Mouse (Mus musculus): ENCODE measurements at regions not wholly inside any gene's neighbourhood (a gene's known extent, or its start where the extent isn't known, plus 50 kb on each side); places are given as distances from the start of the nearest gene placed in this dataset.
"Not testable (repeated sequence)": the region's sequence is repeated elsewhere in the genome, so short reads cannot be mapped to it uniquely, and the experiment has no call there.

- H3K4me1 ChIP-seq (ENCODE audit: control insufficient read depth, insufficient read depth, low read length), result no peaks in the 10 kb centered on the region
- no peak overlapping the region for H3K27ac ChIP-seq (ENCODE audit: insufficient read depth, low read length)
- H3K27me3 ChIP-seq (ENCODE audit: control insufficient read depth, insufficient read depth, low read length, poor library complexity, severe bottlenecking), result no peaks in the 10 kb centered on the region
- H3K36me3 ChIP-seq (ENCODE audit: control insufficient read depth, insufficient read depth, low read length, poor library complexity, severe bottlenecking), result no peaks in the 10 kb centered on the region
- TF ChIP-seq POLR2A (IDR thresholded peaks at IDR 0.05; ENCODE audit: insufficient read depth, low read length) (no peak), CTCF (IDR thresholded peaks at IDR 0.05; ENCODE audit: low read depth, low read length) (no peak), EP300 (IDR thresholded peaks at IDR 0.05; ENCODE audit: insufficient read depth, low read depth, low read length) (no peak)
- H3K4me3 ChIP-seq (ENCODE audit: low read depth, low read length), result no peak overlapping the region
- no peaks in the 10 kb centered on the region; the same call in 1 of the 2 replicates for H3K9me3 ChIP-seq (replicated peaks; ENCODE audit: control insufficient read depth, insufficient read depth, low read length, poor library complexity, severe bottlenecking)
- H3K9ac ChIP-seq (ENCODE audit: low read depth, poor library complexity, severe bottlenecking), result no peak overlapping the region
Measured at GRCm38 (mm10) chr1:146420174-146420573, 74.4 kb upstream of the Brinp3 start.

- H3K27ac ChIP-seq (ENCODE audit: insufficient read depth, low read length), result not testable (repeated sequence)
Measured at GRCm38 (mm10) chr1:146426848-146427247, 67.7 kb upstream of the Brinp3 start.

DNA sequence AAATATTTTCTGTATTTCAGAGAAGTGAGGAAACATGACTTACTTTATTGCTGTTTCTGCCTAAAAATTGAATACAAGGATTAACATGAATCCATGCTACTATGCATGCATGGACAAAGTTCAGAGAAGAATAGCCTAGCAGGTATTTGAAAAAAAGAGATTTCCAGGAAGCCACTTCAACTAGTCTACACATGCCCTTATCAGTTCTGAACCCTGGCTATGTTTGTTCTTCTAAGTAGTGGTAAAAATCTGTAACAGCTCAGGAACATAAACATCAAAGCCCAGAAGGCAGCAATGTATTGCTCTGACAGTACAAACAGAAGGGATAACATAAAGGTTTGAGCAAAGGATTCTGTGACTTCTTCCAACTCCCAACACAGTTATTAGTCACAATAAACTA, 52.0 kb upstream of the Brinp3 start:
- Histone ChIP-seq H3K9ac (ENCODE audit: low read depth, poor library complexity, severe bottlenecking) (no peak overlapping the region), H3K4me3 (ENCODE audit: low read depth, low read length) (no peak overlapping the region), H3K4me1 (ENCODE audit: control insufficient read depth, insufficient read depth, low read length) (no peaks in the 10 kb centered on the region), H3K27ac (ENCODE audit: insufficient read depth, low read length) (no peak overlapping the region), H3K9me3 (replicated peaks; ENCODE audit: control insufficient read depth, insufficient read depth, low read length, poor library complexity, severe bottlenecking) (no peaks in the 10 kb centered on the region), H3K27me3 (ENCODE audit: control insufficient read depth, insufficient read depth, low read length, poor library complexity, severe bottlenecking) (no peaks in the 10 kb centered on the region), H3K36me3 (ENCODE audit: control insufficient read depth, insufficient read depth, low read length, poor library complexity, severe bottlenecking) (no peaks in the 10 kb centered on the region)
- TF ChIP-seq EP300 (IDR thresholded peaks at IDR 0.05; ENCODE audit: insufficient read depth, low read depth, low read length) (no peak), POLR2A (IDR thresholded peaks at IDR 0.05; ENCODE audit: insufficient read depth, low read length) (no peak), CTCF (IDR thresholded peaks at IDR 0.05; ENCODE audit: low read depth, low read length) (no peak)

More at GRCm38 (mm10) chr1:146426848-146427247, 67.7 kb upstream of the Brinp3 start:
- H3K27me3 ChIP-seq (ENCODE audit: control insufficient read depth, insufficient read depth, low read length, poor library complexity, severe bottlenecking); H3K36me3 ChIP-seq (ENCODE audit: control insufficient read depth, insufficient read depth, low read length, poor library complexity, severe bottlenecking); H3K4me1 ChIP-seq (ENCODE audit: control insufficient read depth, insufficient read depth, low read length); H3K9me3 ChIP-seq (replicated peaks; ENCODE audit: control insufficient read depth, insufficient read depth, low read length, poor library complexity, severe bottlenecking); H3K9ac ChIP-seq (ENCODE audit: low read depth, poor library complexity, severe bottlenecking); H3K4me3 ChIP-seq (ENCODE audit: low read depth, low read length): not testable (repeated sequence)
- peak; percentile 80 for TF ChIP-seq EP300 (IDR thresholded peaks at IDR 0.05; ENCODE audit: insufficient read depth, low read depth, low read length)

All from ES-Bruce4 (cell line).